Mouse (Mus musculus) liver, embryonic 11.5 days (tissue): Measurements from ENCODE around the gene Dppa5a. TPM values are rescaled to one million over a fixed set of nuclear protein-coding genes. Genes with fewer than 3 reads are reported as not detected.
"Not testable (repeated sequence)": the region's sequence is repeated elsewhere in the genome, so short reads cannot be mapped to it uniquely, and the experiment has no call there.

Experiments
- ATAC-seq: fragments of 200-750 bp; cut with Nextera tagmentation; replicated peaks from 2 replicates; pipeline ENCODE4 v1.8.0; 2017; ENCODE audit warnings: moderate number of reproducible peaks, mild to moderate bottlenecking, moderate TSS enrichment, moderate library complexity; ENCODE audit not compliant: low FRiP score
- DNase-seq: peaks from one replicate; pipeline ENCODE4 v3.0.0-alpha.2; 2017; ENCODE audit warnings: low spot score
- H3K27ac ChIP-seq: fragments of 300-500 bp; sonication (generic); 2 replicates; pipeline ENCODE4 v1.5.1; 2014; ENCODE audit warnings: mild to moderate bottlenecking, low read depth, low read length, control low read depth
- H3K27me3 ChIP-seq: fragments of 300-500 bp; sonication (generic); replicated peaks from 2 replicates; pipeline ENCODE4 v1.6.1; 2014; ENCODE audit warnings: low read length, mixed read lengths; ENCODE audit not compliant: control insufficient read depth, insufficient read depth
- H3K36me3 ChIP-seq: fragments of 300-500 bp; sonication (generic); 2 replicates; pipeline ENCODE4 v1.6.1; 2014; ENCODE audit warnings: mild to moderate bottlenecking, low read length, moderate library complexity, mixed read lengths; ENCODE audit not compliant: control insufficient read depth, insufficient read depth
- H3K4me1 ChIP-seq: fragments of 300-500 bp; sonication (generic); replicated peaks from 2 replicates; pipeline ENCODE4 v1.6.1; 2014; ENCODE audit warnings: low read length, mixed read lengths; ENCODE audit not compliant: control insufficient read depth, insufficient read depth
- H3K4me2 ChIP-seq: fragments of 300-500 bp; sonication (generic); 2 replicates; pipeline ENCODE4 v1.6.1; 2014; ENCODE audit warnings: mild to moderate bottlenecking, control low read depth, moderate library complexity
- H3K4me3 ChIP-seq: fragments of 300-500 bp; sonication (generic); 2 replicates; pipeline ENCODE4 v1.5.1; 2014; ENCODE audit warnings: low read depth, low read length, control low read depth
- H3K9ac ChIP-seq: fragments of 300-500 bp; sonication (generic); 2 replicates; pipeline ENCODE4 v1.6.1; 2014; ENCODE audit warnings: low read depth, low read length, control low read depth
- H3K9me3 ChIP-seq: fragments of 300-500 bp; sonication (generic); 2 replicates; pipeline ENCODE4 v1.6.1; 2016; ENCODE audit warnings: low read length, inconsistent platforms, mixed read lengths; ENCODE audit not compliant: control insufficient read depth
- whole genome bisulfite sequencing: fragments of 180-500 bp; shearing (Covaris S2); extraction: QIAGEN DNeasy Blood & Tissue Kit; methylation state at CpG from one replicate; pipeline ENCODE4 v1.1.7; 2014; 5-methylcytosine and 5-hydroxymethylcytosine counted together
- polyA plus RNA-seq: library from polyadenylated mRNA; unstranded; fragments of >200 nt; fragmentation: Nextera tagmentation; extraction: Ambion mirVana; gene quantifications from 2 replicates; pipeline ENCODE4 v1.2.1, GENCODE M21; 2014

Gene Dppa5a
- polyA plus RNA-seq, 1 experiment from 2014 or later, result not detected

- H3K27ac ChIP-seq, result no peak overlapping the region
- H3K27me3 ChIP-seq, result no peaks in the 10 kb centered on the region
- H3K9ac ChIP-seq, result no peak overlapping the region
- ATAC-seq, result 0 out of 2 replicates have a peak, but pooled peaks have one; percentile 41
- H3K4me1 ChIP-seq, result no peaks in the 10 kb centered on the region
- no peak overlapping the region for H3K4me2 ChIP-seq
- DNase-seq, result no peak
- WGBS, result 12% methylated on average over 9 of the region's 9 CpGs
- H3K36me3 ChIP-seq, result no peaks in the 10 kb centered on the region
- H3K4me3 ChIP-seq, result no peak overlapping the region
- no peaks in the 10 kb centered on the region for H3K9me3 ChIP-seq
Observed at GRCm38 (mm10) chr9:78358053-78358452, 9.9 kb downstream of the Dppa5a start.

GRCm38 (mm10) chr9:78355611-78356010, 12.4 kb downstream of the Dppa5a start, which contains the start of gene Gsta2:
Gene Gsta2, minus strand, starts transcription at chr9:78355788.
- no peak for DNase-seq
- H3K27me3 ChIP-seq, result no peaks in the 10 kb centered on the region
- H3K27ac ChIP-seq, result no peak within 1 kb of the TSS
- H3K9me3 ChIP-seq, result no peaks in the 10 kb centered on the region
- no peaks in the 10 kb centered on the region for H3K36me3 ChIP-seq
- WGBS, result 79% methylated on average over 8 of the region's 8 CpGs
- H3K4me3 ChIP-seq, result no peak within 1 kb of the TSS
- H3K9ac ChIP-seq, result no peak within 1 kb of the TSS
- ATAC-seq, result no peak
- H3K4me2 ChIP-seq, result no peak within 1 kb of the TSS
- no peaks in the 10 kb centered on the region for H3K4me1 ChIP-seq

GRCm38 (mm10) chr9:78354665-78355578, 13.1 kb downstream of the Dppa5a start:
- no peak for DNase-seq
- Histone ChIP-seq H3K36me3 (no peaks in the 10 kb centered on the region), H3K4me1 (no peaks in the 10 kb centered on the region), H3K27me3 (no peaks in the 10 kb centered on the region), H3K27ac (no peak overlapping the region), H3K9ac (no peak overlapping the region), H3K4me2 (no peak overlapping the region), H3K9me3 (no peaks in the 10 kb centered on the region), H3K4me3 (no peak overlapping the region)
- ATAC-seq, result no peak
- 77% methylated on average over 11 of the region's 11 CpGs for WGBS

- no peaks in the 10 kb centered on the region for H3K9me3 ChIP-seq
- WGBS, result 68% methylated on average over 6 of the region's 6 CpGs
- H3K9ac ChIP-seq, result no peak overlapping the region
- H3K27ac ChIP-seq, result no peak overlapping the region
- no peak overlapping the region for H3K4me3 ChIP-seq
- H3K4me2 ChIP-seq, result no peak overlapping the region
- no peaks in the 10 kb centered on the region for H3K4me1 ChIP-seq
- ATAC-seq, result no peak
- DNase-seq, result no peak
- H3K36me3 ChIP-seq, result no peaks in the 10 kb centered on the region
- H3K27me3 ChIP-seq, result no peaks in the 10 kb centered on the region
Observed at GRCm38 (mm10) chr9:78351504-78352220, 16.3 kb downstream of the Dppa5a start.

GRCm38 (mm10) chr9:78350007-78350406, 18.0 kb downstream of the Dppa5a start:
- not testable (repeated sequence) for H3K4me3 ChIP-seq, H3K4me1 ChIP-seq, H3K27ac ChIP-seq, H3K9ac ChIP-seq, ATAC-seq, DNase-seq, H3K36me3 ChIP-seq, H3K4me2 ChIP-seq, H3K27me3 ChIP-seq, H3K9me3 ChIP-seq

GRCm38 (mm10) chr9:78349141-78349540, 18.8 kb downstream of the Dppa5a start:
- H3K27ac ChIP-seq, H3K4me1 ChIP-seq, DNase-seq, H3K4me3 ChIP-seq, H3K27me3 ChIP-seq, H3K36me3 ChIP-seq, H3K4me2 ChIP-seq, H3K9ac ChIP-seq, ATAC-seq, H3K9me3 ChIP-seq: not testable (repeated sequence)
- 68% methylated on average over 3 of the region's 3 CpGs for WGBS

- H3K9ac ChIP-seq, H3K4me2 ChIP-seq, H3K27me3 ChIP-seq, H3K4me1 ChIP-seq, ATAC-seq, H3K36me3 ChIP-seq, H3K27ac ChIP-seq, H3K9me3 ChIP-seq, H3K4me3 ChIP-seq, DNase-seq: not testable (repeated sequence)
- 50% methylated on average over 6 of the region's 6 CpGs for WGBS
Observed at GRCm38 (mm10) chr9:78348206-78349004, 19.6 kb downstream of the Dppa5a start.

- no peak for ATAC-seq
- WGBS, result 56% methylated on average over 3 of the region's 3 CpGs
- Histone ChIP-seq H3K27ac (no peak overlapping the region), H3K4me2 (no peak overlapping the region), H3K4me3 (no peak overlapping the region), H3K4me1 (no peaks in the 10 kb centered on the region), H3K36me3 (no peaks in the 10 kb centered on the region), H3K9ac (no peak overlapping the region), H3K9me3 (no peaks in the 10 kb centered on the region), H3K27me3 (no peaks in the 10 kb centered on the region)
- DNase-seq, result no peak
Observed at GRCm38 (mm10) chr9:78347004-78347403, 21.0 kb downstream of the Dppa5a start.
